Mouse (Mus musculus): Measurements from ENCODE around the gene Cdk2ap2.

DNA sequence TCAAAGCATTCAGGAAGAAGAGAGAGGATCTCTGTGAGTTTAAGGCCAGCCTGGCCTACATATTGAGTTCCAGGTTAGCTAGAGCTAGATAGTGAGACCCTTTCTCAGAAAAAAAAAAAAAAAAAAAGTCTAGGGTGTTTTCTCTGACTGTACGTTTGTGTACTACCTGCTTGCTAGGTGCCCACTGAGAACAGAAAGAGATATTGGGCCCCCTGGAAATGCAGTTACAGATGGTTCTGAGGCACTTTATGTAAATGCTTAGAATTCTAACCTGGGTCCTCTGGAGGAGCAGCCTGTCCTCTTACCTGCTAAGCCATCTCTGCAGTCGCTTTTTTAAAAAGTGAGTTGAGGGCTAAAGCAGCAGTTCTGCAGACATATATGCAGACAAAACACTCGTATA lies 1.2 kb upstream of the Cdk2ap2 start:
- TF ChIP-seq CTCF (IDR thresholded peaks at IDR 0.05; ENCODE audit: extremely low read depth, insufficient read depth, low read length) (no peak), POLR2A (IDR thresholded peaks at IDR 0.05; ENCODE audit: extremely low read depth, insufficient read depth, low read length) (no peak)
